Mouse (Mus musculus): ENCODE data around the gene Kcnh7.

Kcnh7 gene

GRCm38 (mm10) chr2:62935273-62935874 is 248.7 kb downstream of the Kcnh7 start:
- no peak for DNase-seq (ENCODE audit: low spot score)

GRCm38 (mm10) chr2:62928494-62928893 is 255.6 kb downstream of the Kcnh7 start:
- DNase-seq (ENCODE audit: low spot score), result no peak

GRCm38 (mm10) chr2:62928065-62928464 is 256.0 kb downstream of the Kcnh7 start:
- no peak for DNase-seq (ENCODE audit: low spot score)

- no peak for DNase-seq (ENCODE audit: low spot score)
These were observed 260.3 kb downstream of the Kcnh7 start for GRCm38 (mm10) chr2:62923803-62924202.

GRCm38 (mm10) chr2:62907688-62908087 is 276.4 kb downstream of the Kcnh7 start:
- DNase-seq (ENCODE audit: low spot score), result no peak

- DNase-seq (ENCODE audit: low spot score), result no peak
These were observed 281.4 kb downstream of the Kcnh7 start for GRCm38 (mm10) chr2:62902363-62903353.

GRCm38 (mm10) chr2:62878763-62879162 is 305.3 kb downstream of the Kcnh7 start:
- DNase-seq (ENCODE audit: low spot score), result no peak

- no peak for DNase-seq (ENCODE audit: low spot score)
These were observed 328.7 kb downstream of the Kcnh7 start for GRCm38 (mm10) chr2:62855391-62855790.

- DNase-seq (ENCODE audit: low spot score), result no peak
These were observed 341.5 kb downstream of the Kcnh7 start for GRCm38 (mm10) chr2:62842630-62843029.

- DNase-seq (ENCODE audit: low spot score), result no peak
These were observed 349.8 kb downstream of the Kcnh7 start for GRCm38 (mm10) chr2:62834261-62834660.

- no peak for DNase-seq (ENCODE audit: low spot score)
These were observed 364.9 kb downstream of the Kcnh7 start for GRCm38 (mm10) chr2:62819231-62819630.

- no peak for DNase-seq (ENCODE audit: low spot score)
These were observed 368.1 kb downstream of the Kcnh7 start for GRCm38 (mm10) chr2:62816016-62816415.

GRCm38 (mm10) chr2:62808813-62809212 is 375.3 kb downstream of the Kcnh7 start:
- no peak for DNase-seq (ENCODE audit: low spot score)

GRCm38 (mm10) chr2:62807476-62807882 is 376.6 kb downstream of the Kcnh7 start:
- no peak for DNase-seq (ENCODE audit: low spot score)

- DNase-seq (ENCODE audit: low spot score), result no peak
These were observed 377.2 kb downstream of the Kcnh7 start for GRCm38 (mm10) chr2:62806931-62807330.

GRCm38 (mm10) chr2:62804030-62804429 is 380.1 kb downstream of the Kcnh7 start:
- no peak for DNase-seq (ENCODE audit: low spot score)

GRCm38 (mm10) chr2:62784460-62785038 is 399.5 kb downstream of the Kcnh7 start:
- no peak for DNase-seq (ENCODE audit: low spot score)

- no peak for DNase-seq (ENCODE audit: low spot score)
These were observed 437.8 kb downstream of the Kcnh7 start for GRCm38 (mm10) chr2:62746256-62746655.

GRCm38 (mm10) chr2:62743098-62743497 is 441.0 kb downstream of the Kcnh7 start:
- DNase-seq (ENCODE audit: low spot score), result no peak

GRCm38 (mm10) chr2:62730671-62731070 is 453.4 kb downstream of the Kcnh7 start:
- DNase-seq (ENCODE audit: low spot score), result no peak

- no peak for DNase-seq (ENCODE audit: low spot score)
These were observed 456.4 kb downstream of the Kcnh7 start for GRCm38 (mm10) chr2:62727732-62728131.

GRCm38 (mm10) chr2:62725946-62726345 is 458.1 kb downstream of the Kcnh7 start:
- DNase-seq (ENCODE audit: low spot score), result no peak

GRCm38 (mm10) chr2:62718411-62718810 is 465.7 kb downstream of the Kcnh7 start:
- no peak for DNase-seq (ENCODE audit: low spot score)

All from MN1 (cell line).